Mouse (Mus musculus): ENCODE data around the gene Fam117a.

DNA sequence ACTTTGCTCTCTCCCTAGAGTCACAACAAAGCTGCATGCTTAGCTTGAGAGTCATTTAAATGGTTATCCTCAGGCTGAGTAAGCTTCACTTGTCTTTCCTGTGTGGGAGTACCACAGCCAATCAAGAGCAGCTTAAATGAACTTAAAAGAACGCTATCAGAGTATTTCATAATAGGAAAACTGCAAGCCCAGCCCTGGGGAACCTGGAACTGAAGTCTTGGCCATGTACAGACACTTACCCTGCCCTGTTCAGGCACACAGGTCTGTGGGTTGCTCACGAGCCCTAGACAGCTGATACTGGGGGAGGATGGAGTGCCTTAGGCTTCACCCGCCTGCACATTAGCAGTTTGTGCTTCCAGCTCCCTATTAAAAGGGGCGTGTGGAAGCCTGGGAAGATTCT lies 6.4 kb downstream of the Fam117a start:
- TF ChIP-seq CTCF (IDR thresholded peaks at IDR 0.05; ENCODE audit: low read depth), result no peak
- no peak for TF ChIP-seq EP300 (optimal IDR thresholded peaks at IDR 0.05)
